Mouse (Mus musculus): Measurements from ENCODE around the gene Tjp1. TPM values are rescaled to one million over a fixed set of nuclear protein-coding genes. Genes with fewer than 3 reads are reported as not detected.

Tjp1 gene
- polyA plus RNA-seq (2012; rRNA removed), result 24.1 and 24.5 TPM in 2 replicates

- no peak for DNase-seq (ENCODE audit: low read depth)
Observed at GRCm38 (mm10) chr7:65527071-65528007, at the start of gene Tjp1. TSS of gene Tjp1 (minus strand) at chr7:65527781.

GRCm38 (mm10) chr7:65577118-65577517, 49.5 kb upstream of the Tjp1 start:
- no peak for DNase-seq (ENCODE audit: low read depth)

DNA sequence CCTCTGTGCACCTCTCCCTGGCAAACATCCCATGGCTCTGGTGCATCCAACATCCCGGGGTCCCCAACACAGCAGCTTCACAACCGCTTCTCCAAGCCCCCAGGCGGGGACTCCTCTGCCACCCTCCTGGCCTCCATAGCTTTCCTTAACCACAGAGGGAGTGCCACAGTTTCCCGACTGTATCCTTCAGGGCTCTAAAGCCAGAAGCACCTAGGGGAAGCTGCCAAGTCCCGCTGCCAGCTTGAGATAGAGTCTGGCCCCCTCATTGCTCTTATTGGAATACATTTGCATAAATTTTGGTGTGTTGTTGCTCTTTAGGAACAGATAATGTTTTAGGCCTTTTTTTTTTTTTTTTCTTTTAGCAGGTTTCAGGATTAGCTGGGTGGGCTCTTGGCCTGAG, 45.1 kb upstream of the Tjp1 start:
- DNase-seq (ENCODE audit: low read depth), result no peak

DNA sequence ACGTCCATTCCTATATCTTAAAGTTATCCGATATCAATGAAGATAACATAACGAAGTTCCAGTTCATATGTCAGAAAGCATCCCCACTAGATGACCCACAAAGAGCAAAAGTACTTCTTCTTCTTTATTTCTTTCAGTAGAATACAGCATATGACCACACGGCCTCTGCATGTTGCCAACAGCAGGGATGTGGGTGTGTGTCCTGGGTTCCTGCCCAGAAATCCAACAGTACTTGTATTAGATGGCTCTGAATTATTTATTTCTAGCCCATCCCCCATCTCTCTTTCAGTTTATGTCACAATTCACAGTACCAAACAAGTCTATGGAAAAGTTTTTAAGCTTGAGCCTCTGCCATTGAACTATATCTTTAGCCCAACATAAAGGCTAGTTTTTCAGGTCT, 43.1 kb upstream of the Tjp1 start:
- DNase-seq (ENCODE audit: low read depth), result no peak

DNA sequence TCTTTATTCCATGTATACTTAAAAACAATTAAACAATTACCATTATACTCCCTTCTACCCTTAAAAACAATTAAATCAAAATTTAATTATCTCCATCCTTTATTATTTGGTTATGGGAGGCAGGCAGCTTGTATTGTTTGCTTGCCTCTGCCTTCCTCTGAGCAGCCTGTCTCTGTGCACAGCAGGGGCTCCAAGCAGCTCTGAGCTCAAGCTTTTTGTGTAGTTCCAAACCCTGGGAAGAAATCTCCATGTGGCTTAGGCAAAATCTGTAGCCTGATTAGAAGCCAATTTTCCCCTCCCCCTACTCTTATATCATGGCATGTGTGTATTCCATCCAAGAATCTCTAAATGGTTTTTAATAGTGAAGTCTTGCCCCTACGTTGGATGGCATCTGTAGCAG, 28.4 kb upstream of the Tjp1 start:
- no peak for DNase-seq (ENCODE audit: low read depth)

GRCm38 (mm10) chr7:65545741-65546140, 18.2 kb upstream of the Tjp1 start:
- no peak for DNase-seq (ENCODE audit: low read depth)

GRCm38 (mm10) chr7:65532689-65533088, 5.1 kb upstream of the Tjp1 start:
- DNase-seq (ENCODE audit: low read depth), result no peak

GRCm38 (mm10) chr7:65523116-65523515, 4.5 kb downstream of the Tjp1 start:
- no peak for DNase-seq (ENCODE audit: low read depth)

DNA sequence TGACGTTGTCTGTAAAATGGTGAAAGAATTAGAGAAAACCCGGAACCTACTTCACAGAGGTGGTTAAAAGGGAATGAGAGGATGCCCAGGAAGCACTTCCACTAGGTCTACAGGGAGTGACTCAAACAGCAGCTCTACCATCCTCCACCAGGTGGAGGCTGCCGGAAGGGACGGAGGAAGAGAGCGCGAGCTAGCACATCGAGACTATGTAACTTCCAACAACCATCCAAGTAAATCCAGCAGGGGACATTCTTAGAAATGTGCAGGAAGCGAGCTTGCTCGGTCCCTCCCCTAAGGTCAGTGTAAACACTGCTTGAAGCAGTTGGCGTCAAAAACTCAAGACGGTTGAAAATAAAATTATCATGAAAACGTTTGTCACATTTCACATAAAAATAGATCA, 5.1 kb downstream of the Tjp1 start:
- no peak for DNase-seq (ENCODE audit: low read depth)

- DNase-seq (ENCODE audit: low read depth), result no peak
Observed at GRCm38 (mm10) chr7:65520622-65521021, 7.0 kb downstream of the Tjp1 start.

DNA sequence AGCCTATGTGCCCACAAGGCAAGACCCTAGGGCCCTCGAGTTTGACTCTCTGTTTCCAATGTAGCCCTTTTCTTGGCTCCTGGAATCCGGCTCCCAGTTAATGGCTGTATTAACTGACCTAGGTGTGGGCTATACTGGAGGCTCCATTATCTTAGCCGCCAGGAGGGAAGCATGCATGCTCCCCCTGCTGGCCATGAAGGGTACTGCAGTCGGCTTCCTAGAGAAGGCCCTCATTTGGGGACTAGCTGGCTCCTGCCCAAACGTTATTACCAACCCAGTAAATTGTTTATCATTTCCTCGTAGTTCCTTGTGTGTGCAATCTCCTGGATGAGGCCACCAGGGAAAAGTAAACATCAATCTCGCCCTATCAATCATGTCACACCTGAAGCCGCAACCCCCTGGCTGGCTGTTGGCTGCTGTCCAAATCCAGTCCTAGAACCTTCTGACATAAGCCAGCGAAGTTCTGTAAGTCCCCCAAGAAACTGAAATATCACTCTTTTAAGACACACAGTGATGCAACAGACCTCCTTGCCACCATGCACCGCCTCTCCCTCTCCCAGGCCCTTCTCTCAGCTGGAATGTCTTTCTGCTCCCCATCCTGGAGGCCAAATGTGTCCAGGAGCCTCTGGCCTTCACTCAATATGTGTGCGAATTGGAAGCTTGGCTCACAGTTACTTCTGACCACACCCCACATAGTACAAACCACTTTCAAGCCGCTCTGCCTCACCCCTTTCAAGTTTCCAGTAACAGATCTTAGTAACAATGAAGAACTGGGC, 7.6 kb downstream of the Tjp1 start:
- no peak for DNase-seq (ENCODE audit: low read depth)

DNA sequence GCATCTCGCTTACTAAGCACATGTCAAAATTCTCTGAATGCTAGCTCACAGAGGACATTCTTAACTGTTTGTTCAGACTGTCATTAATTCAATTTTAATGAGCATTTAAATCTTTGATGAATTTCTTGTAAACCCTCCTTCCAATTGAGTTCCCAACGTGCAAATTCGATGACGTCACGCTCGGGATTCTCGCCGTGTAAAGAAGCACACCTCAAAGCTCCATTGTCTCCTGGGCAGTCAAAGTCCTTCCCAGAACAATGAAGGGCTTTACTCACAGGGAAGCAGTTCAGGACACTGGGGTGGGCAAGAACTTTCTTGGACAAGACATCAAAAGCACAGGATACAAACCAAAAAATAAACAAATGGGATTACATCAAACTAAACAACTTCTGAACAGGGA, 10.7 kb downstream of the Tjp1 start:
- no peak for DNase-seq (ENCODE audit: low read depth)

- DNase-seq (ENCODE audit: low read depth), result no peak
Observed at GRCm38 (mm10) chr7:65513451-65514179, 14.0 kb downstream of the Tjp1 start.

GRCm38 (mm10) chr7:65509357-65509756, 18.2 kb downstream of the Tjp1 start:
- DNase-seq (ENCODE audit: low read depth), result no peak

DNA sequence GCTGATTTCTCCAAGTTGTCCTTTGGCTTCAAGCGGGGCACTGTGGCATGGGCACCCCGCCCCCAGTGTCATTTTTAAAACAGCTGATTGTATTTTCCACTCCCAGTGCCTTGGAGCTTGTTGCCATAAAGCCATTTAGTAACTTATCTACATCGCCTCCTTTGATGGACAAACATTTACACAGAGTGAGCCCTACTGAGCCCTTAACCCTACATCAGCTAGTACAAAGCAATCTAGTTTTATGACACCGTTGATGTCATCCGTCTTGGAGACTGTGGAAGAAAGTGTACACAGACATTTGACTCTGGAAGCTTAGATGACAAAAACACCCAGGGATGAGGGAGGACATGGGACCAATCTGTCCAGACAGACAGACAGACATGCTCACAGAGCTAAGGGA, 20.2 kb downstream of the Tjp1 start:
- DNase-seq (ENCODE audit: low read depth), result no peak

DNA sequence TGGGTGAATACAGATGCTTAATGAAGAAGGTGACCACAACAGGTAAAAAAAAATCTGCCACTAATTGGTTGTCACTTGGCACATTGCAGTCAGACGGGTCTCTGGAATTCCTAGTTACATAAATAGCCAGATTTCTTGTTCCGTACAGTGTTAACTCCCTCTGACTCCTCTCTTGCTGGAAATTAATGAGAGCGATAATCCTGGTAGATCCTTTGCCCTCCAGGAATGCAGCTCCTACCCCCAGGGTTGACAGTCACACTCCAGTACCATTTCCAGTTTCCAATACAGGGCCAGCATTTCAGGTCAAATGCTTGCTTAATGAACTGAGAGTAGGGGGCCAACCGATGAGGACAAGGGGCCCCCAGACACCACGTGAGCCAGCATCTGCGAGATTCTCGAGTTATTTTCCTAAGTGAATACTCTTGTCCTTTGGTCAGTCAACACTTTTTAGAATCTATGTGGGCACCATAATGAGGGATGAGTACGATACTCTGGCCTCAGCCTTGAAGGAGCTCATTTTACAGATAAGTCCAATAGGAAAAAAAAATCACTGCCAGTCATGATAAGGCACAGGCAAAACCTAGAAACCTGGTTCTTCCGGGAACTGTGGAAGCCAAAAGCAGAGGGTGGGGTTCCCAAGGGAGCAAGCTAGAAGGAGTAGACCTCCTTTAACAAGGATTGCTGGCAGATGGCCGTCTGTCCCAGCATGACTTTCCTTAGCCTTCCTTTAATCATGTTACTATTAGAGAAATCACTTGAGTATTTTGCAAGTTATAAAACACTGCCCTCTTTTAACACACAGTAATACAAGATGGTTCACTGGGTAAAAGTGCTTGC, 24.9 kb downstream of the Tjp1 start:
- no peak for DNase-seq (ENCODE audit: low read depth)

DNA sequence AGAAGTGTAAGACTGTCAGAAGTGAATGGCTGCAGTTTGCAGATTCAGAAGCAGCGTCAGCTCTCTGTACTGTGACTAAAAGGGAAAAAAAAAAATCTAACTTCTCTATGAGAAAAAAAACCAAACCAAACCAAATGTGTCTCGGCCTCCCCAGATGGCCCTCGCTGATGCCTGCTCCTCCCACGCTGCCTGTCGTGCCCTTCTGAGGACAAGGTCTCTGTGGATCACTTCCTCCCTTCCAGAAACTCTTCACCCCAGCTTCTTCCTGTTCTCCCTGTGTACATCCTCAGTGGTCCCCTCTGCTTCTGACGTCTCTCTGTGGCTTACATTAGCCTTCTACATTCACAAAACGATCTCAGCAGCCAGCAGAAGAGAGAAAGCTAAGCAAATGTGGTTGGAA, 26.8 kb downstream of the Tjp1 start:
- no peak for DNase-seq (ENCODE audit: low read depth)

- DNase-seq (ENCODE audit: low read depth), result no peak
Observed at GRCm38 (mm10) chr7:65497733-65498583, 29.6 kb downstream of the Tjp1 start.

DNA sequence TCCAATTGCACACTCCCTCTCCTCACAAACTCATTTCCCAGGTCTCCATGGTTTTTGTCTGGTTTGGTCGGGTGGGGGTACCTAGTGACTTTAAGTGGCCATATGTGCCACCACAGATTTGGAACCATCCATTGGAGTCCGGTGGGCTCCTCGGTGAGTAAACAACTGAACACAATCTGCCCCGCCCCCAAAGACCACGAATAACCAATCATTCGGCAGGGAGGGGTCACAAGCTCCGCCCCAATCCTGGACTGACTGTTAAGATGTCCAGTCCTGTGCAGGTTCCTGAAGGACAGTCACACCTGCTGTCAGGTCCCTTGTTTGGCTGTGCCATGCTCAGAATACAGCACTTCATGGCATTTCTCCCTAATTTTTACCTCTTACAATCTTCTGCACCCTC, 37.1 kb downstream of the Tjp1 start:
- no peak for DNase-seq (ENCODE audit: low read depth)

- no peak for DNase-seq (ENCODE audit: low read depth)
Observed at GRCm38 (mm10) chr7:65489742-65490141, 37.8 kb downstream of the Tjp1 start.
